Mouse (Mus musculus) liver, postnatal 0 days (tissue): ENCODE results near the gene Gm17617.

Experiments used
- CTCF ChIP-seq: sonication (generic); IDR thresholded peaks from 2 replicates; pipeline ENCODE4 v1.5.1; 2016; ENCODE audit warnings: antibody characterized with exemption, low read depth
- EP300 ChIP-seq: IDR thresholded peaks from 2 replicates; pipeline ENCODE4 v1.6.1; 2016; ENCODE audit warnings: antibody characterized with exemption, low read depth, mild to moderate bottlenecking

GRCm38 (mm10) chr13:55133448-55133847 lies at the start of gene Gm17617:
- TF ChIP-seq EP300, result no peak
- no peak for TF ChIP-seq CTCF
